Mouse (Mus musculus) lung, postnatal 14 days (tissue): ENCODE data around the gene Rnf167.

Source experiments
- DNase-seq: peaks from one replicate; pipeline ENCODE4 v3.0.0; 2021

The Rnf167 gene

DNA sequence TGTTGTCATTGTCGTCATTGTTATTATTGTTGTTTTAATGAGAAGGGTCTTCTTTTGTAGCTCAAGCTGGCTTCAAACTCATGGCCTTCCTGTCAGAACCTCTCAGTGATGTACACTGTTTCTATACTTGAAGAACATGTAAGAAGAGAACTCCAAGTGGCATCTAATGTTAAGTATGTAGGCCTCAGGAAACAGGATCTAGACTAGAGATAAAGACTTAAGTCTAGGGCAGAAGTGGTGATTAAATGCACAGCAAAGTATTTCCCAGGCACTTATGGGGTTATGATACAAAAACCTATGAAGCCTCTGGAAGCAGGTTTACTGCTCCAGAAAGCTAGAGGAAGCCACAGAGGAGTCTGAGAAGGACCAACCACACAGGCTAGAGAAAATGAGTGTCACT, 8.7 kb upstream of the Rnf167 start:
- no peak for DNase-seq

DNA sequence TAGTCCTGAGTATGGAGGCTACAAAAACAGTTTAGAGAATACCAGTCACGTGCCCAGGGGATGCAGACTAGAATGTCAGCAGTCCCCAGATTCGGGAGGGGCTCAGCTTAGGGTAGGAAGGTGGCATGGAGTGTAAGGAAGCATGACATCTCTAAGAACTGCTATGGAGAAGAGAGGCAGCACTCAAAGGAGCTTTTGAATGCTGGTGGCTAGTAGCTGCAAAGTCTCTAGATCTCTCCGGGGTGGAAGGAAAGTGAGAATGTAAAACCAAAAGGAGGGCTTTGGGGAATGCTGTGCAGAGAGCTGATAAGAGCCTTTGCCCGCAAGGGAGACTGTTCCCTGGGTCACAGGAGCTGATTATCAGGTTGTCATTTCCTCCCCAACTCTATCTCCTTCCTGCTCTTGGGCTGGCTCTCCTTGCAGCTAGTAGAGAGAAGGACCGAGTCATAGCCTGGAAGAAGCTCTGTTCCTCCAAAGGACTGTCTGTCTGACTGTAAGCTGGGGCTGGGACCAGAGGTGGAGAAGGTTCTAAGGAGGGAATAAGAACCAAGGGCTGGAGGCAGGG, 8.2 kb upstream of the Rnf167 start, which contains the start of gene Gp1ba:
Gp1ba (plus strand) TSS at position 409 of the 565 bp plus-strand sequence.
- no peak for DNase-seq

DNA sequence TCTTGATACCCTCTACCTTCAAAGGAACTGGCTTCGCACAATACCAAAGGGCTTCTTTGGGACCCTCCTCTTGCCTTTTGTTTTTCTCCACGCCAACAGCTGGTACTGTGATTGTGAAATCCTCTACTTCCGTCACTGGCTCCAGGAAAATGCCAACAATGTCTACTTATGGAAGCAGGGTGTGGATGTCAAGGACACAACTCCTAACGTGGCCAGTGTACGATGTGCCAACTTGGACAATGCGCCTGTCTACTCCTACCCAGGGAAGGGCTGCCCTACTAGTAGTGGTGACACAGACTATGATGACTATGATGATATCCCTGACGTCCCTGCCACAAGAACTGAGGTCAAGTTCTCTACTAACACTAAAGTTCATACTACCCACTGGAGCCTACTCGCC, 7.1 kb upstream of the Rnf167 start:
- DNase-seq: no peak

DNA sequence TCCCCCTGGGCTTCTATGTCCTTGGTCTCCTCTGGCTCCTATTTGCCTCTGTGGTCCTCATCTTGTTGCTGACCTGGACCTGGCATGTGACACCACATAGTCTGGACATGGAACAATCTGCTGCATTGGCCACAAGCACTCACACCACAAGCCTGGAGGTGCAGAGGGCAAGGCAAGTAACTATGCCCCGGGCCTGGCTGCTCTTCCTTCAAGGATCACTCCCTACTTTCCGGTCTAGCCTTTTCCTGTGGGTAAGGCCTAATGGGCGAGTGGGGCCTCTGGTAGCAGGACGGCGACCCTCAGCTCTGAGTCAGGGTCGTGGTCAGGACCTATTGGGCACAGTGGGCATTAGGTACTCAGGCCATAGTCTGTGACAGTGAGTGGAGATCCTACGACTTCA, 5.8 kb upstream of the Rnf167 start:
- no peak for DNase-seq

DNA sequence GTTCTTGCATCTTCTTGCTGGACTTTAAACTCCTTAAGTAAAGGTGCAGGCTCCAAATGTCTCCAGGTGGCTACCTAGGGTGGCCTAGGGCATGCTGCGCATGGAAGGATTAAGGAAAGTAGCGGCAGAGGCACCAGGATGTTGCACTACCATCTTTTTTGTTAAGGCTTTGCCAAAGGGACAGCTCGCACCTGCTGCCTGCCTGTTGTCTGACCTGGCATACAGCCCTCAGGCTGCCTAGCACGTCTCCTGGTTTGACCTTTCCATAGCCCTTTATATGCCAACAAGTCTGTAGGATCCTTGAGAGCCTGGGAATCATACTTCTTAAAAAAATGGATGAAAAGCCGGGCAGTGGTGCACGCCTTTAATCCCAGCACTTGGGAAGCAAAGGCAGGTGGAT, 4.0 kb upstream of the Rnf167 start:
- DNase-seq: no peak

DNA sequence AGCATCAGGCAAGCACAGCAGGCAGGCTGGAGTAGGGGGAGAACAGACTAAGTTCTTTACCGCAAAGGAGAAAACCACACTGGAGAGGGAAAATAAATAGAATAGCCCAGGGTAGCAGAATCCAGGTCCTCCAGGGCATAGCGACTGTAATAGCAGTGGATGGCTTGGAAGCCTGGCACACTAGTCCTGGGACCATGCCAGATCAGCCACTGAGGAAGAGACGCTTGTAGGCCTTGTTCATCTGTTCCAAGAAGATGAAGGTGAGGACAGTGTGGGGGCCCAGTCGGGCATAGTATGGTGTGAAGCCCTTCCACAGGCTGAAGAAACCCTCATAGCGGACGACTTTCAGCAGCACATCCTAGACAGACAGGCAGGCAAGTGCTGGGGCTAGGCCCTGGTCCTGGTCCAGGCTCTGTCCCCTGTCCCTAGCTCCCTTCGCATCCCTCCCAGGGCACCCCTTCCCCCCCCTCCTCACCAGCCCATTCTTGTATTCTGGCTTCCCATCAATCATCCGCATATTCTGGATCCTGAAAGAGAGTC, 2.4 kb upstream of the Rnf167 start:
- no peak for DNase-seq

DNA sequence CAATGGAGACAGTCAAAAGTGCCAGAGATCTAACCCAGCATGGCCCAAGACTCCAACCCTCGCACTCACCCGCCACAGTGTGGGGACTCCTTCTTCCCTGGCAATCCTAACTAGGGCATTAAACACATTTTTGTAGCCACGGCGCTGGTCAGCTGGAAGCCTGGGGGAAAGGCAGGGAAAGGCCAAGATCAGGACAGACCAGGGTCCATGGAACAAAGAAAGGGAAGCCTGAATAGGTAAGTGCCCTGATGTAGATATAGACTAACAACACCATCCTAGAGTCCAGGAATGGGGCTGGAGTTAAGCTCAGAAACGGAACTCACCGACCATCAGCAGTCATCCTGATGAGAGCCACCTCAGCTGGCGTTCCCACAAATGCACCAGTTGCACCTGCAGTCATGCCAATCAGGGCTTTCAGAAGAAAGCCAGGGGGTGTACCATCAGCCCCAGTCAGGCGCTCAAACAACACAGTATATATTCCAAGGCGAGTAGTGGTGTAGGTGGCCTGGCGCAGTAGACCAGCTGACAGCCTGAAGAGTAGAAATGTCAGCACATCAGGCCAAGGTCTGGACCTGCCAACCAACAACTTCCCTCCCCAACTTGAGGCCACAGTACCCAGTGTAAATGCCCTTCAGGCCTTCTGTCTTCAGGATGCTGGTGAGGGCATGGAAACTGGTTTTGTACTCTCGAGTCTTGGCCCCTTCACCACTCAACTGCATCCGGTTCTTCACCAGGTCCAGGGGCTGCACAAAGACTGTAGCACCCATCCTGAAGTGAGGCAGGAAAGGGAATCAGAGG, 1.4 kb upstream of the Rnf167 start:
- DNase-seq: no peak

DNA sequence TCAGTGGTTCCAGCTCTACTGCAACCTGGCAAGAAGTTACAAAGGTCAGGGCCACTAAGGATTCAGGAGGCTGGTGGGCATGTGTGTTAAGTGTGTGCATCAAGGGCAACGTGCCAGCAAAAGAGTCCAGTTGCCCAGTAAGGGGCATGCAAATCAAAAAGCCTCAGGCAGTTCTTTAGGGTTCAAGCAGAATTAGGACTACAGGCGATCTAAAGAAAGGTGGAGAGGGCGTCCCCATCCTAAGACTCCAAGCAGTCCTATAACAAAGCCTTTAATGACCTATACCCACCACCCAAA, 828 bp upstream of the Rnf167 start:
- DNase-seq: no peak

DNA sequence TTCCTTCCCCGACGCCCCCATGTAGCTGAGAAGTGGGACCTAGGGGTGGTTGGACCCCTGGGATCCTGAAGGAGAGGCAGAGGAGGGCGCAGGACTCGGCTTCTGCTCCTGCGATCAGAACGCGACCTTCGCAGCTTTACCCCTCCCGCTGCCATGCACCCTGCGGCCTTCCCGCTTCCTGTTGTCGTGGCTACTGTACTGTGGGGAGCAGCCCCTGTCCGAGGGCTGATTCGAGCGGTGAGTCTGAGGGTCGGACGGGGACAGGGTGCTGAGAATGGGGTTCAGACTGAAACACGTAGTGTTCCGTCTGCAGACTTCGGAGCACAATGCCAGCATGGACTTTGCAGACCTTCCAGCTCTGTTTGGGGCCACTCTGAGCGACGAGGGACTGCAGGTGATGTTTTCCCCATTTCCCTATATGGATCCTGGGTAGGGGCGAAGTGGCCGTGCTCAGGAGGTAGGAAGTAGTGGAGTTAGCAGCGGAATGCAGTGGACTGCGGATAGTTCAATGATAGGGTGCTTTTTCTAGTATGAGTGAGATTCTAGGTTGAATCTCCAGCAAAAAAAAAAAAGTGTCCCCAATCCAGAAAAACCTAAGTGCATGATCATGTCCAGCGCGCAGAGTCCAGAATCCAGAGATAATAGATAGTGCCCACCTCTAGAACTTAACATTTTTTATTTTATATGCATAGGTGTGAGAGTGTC, 833 bp downstream of the Rnf167 start:
- DNase-seq: no peak

DNA sequence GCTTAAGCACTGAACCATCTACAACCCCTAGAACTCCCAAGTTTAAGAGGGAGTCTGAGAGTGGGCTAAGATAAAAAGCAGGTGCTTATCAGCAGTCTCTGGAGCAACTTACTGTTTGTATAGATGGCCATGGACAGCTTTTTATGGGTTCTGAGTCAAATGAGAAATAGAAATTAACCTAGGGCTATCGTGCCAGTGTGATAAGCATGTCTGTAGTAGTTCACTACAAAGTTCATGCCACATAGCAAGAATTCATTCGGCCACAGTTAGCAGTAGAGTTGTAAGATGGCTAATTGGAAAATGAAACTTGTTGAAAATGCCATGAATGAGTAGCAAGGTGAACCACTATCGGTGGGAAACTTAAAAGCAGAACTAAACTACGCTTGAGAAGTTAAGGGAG, 1.5 kb downstream of the Rnf167 start:
- no peak for DNase-seq

DNA sequence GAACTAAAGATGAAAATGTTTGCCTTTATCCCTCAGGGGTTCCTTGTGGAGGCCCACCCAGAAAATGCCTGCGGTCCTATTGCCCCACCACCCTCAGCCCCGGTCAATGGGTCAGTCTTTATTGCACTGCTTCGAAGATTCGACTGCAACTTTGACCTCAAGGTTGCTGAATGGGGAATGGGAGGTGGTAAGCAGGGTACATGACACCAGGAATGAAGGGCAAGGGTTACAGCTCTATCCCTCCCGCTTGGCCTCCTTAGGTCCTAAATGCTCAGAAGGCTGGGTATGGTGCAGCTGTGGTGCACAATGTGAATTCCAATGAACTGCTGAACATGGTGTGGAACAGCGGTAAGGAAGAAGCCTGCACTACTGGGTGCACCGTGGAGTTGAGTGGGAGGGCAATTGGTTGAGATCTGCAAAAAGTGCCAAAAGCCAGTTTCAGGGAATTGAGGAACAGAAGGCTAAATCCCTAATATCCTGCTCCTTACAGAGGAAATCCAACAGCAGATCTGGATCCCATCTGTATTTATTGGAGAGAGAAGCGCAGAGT, 2.2 kb downstream of the Rnf167 start:
- DNase-seq: no peak

DNA sequence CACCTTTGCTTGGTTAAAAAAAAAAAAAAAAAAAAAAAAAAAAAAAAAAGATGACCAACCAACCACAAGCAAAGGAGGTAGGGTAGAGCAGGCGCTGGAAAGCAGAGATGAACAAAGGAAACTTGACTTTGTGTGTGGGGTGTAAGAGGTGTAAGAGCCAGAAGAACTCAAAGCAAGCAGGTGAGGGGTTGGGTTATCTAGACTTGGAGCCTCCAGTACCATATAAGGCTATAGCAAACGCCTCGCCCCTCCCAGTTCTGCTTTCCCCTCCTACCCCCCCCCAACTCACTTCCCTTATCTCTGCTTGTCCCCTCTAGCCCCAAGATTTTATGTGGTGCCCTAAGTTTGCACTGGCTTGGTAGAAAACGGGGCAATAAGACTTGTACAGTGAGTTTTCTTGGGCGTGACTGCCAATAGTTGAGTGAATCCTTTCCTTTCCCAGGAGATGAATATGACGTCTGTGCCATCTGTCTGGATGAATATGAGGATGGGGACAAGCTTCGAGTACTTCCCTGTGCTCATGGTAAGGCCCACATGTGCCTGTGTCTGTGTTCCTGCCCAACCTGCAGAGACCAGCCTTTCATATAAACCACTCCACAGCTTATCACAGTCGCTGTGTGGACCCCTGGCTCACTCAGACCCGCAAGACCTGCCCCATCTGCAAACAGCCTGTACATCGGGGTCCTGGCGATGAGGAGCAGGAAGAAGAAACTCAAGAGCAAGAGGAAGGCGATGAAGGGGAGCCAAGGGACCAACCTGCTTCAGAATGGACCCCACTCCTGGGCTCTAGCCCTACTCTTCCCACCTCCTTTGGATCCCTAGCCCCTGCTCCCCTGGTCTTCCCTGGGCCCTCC, 3.5 kb downstream of the Rnf167 start:
- no peak for DNase-seq

DNA sequence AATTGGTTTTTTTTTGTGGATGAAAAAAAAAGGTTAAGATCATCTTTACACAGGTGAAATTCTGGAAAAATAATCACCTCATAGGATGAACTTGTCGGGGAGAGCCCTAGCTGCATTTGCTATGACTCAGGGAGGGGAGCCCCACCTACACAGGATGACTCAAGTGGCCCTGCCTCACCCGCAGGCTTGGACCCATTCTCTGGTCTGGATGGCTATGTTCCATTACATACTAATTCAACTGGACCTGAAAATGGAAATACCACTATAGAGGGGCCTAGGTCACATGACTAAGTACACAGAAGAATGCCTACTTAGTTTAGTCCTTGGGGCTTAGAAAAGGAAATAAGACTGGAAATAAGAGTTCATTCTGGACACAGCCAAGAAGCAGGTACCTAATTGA, 4.4 kb downstream of the Rnf167 start:
- no peak for DNase-seq

DNA sequence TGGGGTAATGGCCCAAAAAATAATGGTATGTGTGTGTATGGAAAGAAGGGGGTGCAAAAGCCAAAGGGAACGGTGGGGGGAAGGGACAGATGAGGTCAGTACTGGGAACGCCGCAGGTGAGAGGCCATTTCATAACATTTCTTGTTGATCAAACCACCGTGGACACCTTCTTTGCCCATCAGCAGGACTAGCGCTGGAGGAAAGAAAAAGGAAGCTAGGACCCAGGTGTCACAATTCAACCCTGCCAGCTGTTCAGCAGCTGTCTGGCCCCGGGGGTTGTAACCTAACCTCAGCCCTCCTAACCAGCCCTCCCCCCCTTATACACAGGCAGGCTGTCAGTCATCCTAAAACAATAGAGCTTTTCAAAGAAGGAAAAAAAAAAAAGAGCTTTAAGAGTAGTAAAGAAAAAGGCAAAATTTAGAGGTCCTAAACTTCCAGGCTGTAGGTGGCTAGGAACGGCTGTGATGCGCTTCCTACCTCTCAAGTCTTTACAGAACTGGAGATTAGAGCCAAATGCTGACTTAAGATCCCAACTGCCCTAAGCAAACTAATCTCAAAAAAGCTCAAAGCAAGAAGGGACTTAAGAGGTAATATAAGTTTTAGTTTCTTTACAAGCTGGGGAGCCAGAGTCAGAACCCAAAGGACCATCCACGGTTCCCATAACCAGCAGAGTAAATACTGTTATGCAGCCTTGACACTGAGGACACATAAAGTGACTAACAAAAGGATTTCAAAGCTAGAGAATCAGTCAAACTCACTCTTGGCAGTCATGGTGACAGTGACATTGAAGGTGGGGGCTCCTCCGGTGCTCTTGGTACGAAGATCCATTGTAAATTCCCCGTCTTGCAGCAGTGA, 5.2 kb downstream of the Rnf167 start:
- DNase-seq: no peak

DNA sequence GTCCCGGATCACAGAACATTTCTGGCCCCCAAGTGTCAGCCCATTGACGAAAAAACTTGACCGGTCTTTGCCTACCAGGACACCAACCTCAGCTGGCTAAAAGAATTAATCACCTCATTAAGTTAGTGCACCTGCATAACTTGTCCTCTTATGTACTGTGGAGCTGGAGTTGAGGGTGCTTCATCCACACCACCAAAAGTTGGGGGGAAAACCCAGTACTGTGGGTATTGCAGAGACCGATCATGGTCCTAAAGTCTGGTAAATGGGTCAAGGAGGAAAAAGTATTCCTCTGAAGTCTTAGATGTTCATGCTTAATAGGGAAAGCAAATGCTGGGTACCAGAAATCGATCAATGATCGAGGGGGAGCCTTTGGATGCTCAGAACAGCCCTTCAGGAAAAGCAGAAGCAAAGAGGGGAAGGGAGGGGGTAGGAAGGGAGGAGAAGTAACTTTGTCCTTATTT, 5.9 kb downstream of the Rnf167 start:
- no peak for DNase-seq

DNA sequence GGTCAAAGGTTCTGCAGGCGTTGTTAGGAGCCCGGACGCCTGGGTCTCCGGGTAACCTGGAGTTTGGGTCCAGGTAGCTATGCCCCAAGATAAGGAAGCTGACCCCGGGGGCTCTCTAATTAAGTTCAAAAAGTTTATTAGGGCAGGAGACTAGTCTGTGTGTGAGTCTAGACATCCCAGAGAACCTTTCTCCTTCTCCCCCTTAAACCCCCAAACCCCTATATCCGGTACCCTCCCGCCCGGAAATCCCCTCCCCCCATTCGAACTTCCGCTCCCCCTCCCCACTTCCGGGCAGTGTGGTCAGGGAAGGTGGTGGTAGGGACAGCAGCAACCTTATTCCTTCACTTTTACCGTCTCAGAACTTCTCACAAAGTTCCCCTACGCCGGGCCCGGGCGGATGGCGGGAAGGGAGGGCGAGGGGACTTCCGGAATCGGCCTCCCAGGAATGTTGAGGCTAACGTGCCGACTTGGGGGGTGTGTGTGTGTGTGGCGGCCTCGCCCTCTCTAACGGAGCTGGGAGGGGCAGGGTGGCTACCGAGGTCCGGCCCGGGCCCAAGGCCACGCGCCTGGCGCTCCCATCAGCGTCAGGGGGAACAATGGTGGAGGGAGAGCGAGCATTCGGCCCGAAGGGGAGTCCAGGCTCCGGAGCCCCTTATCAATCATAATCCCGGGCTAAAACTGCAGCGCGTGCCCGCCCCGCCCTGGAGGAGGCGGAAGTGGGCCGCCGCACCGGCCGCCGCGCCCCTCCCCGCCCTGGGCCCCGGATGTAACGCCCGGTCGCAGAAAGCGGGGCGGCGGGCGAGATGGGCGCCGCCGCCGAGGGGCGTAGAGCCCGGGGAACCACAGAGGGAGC, 6.5 kb downstream of the Rnf167 start:
- DNase-seq: peak; percentile 78

DNA sequence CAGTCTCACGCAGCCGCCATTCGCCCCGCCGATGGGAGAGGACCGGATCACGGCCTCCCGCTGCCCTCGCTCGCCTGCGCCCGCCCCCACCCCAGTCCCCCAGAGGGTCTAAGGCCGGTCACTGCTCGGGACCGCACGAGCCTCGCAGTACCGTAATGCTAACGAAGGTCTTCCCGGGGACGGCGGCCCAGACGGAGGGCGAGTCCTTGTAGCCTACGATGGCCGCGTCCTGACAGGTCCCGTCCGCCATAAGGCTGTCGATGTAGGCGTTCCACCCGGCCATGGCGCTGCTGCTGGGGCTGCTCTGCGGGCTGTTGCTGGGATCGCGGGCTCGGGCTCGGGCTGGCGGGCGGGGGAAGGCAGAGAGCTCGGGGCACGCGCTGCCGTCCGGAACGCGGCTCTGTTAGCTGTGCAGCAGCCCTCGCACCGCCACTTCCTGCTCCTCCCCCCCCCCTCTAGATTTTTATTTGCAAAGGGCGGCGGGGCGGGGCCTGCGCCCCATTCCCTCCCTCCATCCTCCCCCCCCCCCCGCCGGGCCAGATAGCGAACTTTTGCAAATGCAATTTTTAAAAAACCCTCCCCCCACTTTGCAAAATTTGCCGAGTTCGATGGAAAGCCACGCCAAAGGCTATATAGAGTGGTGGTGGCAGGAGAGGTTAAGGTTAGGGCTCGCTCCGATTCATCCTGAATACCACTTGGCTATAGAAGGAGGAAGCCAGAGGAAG, 7.3 kb downstream of the Rnf167 start, which contains the start of gene Pfn1:
Pfn1 (minus strand) TSS at position 447 of the 725 bp plus-strand sequence.
- DNase-seq: peak; percentile 81

DNA sequence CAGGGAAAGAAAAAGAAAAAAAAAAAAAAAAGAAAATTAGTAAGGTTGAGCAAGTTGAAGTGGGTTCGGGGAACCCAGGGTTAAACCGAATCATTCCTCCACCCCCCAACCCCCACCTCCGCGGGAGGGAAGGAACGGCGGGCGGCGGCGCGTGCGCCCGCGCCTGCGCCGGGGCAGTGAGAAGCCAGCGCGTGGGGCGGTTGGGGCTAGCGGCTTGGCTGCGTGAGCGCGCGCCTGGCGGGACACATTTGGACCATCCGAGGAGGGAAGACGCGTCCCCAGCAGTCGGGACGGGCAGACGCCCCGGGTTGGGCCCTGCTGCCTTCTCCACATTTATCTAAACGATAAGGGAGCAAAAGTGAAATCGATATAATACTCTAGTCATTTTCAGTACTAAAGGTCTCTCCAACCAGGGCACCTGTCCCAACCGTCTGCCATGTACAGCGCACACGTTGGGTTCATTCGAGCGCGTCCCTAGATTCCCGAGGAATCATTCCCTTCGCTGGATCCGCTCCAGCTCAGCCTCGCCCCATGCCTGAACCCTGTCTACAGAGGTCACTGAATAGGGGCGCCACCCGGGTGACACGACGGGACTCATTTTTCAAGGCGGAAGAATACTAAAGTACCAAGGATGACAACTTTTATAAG, 8.0 kb downstream of the Rnf167 start:
- peak; percentile 85 for DNase-seq
